Mouse (Mus musculus): ENCODE data around the gene Ttc7b.

Gene Ttc7b

DNA sequence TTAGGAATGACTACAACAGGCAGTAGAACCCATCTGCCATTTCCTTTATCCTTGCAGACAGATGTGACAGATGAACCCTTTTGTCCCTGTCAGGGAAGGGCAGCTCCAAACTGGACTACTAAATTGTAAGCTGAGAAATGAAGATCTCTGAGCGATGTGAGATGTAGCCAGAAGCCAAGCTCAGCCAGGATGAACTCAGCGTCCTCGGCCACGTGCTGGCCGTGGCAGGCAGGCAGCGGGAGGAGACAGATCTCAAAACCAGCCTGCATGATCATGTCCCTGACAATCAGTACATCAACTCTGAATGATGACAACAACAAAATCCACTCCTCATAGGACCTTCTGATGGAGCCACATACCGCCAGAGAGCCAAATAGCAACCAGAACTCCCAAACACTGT, 62.9 kb downstream of the Ttc7b start:
- DNase-seq (ENCODE audit: extremely low read depth, insufficient read length, low spot score) = no peak

DNA sequence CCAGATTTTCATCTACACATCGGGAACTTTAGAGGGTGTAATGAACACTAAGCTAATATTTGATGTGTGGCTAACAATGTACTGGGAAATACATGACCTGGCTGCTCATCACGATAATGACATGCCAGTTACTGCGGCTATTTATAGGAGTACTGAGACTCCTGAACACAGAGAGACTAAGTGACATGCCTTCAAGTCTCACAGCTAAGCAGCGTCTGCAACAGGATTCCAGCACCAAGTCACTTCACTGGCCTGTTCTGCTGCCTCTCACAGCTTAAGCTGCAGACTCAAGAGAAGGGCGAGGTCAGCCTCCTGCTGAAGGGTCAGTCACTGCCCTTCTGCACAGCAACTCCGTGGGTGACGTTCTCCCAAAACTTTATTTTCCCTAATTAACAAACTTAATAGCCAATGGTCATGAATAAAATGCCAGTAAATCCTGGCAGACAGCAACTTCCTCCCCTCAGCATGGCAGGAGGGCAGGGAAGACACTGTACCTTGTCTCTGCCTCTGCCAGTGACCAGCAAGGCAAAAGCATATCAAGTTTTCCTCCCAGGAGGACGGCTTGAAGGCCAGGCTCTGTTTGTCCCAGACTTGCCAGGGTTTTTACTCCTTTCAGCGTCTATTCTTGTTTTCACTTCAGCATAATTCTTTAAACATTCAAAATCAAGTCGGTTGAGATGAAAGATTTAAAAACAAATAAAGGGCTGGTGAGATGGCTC, 64.2 kb downstream of the Ttc7b start:
- DNase-seq (ENCODE audit: extremely low read depth, insufficient read length, low spot score) = no peak

DNA sequence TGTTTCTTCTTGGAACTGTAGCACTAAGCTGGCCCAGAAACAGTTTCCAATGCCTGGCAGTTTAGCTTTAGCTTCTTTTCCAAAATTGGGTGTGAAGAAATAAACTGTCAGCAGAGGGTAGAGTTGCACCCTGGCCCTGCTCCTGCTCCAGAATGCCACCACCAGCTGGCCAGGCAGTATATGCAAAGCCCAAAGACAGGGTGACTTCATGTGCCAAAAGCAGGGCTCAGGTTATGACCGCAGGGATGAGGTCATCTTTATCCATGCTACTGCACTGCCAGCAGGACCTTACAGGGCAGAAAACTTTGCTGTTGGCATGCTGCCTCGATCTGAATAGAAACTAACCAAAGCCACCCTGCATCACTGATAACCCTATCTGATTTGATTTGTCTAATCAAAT, 65.2 kb downstream of the Ttc7b start:
- DNase-seq (ENCODE audit: extremely low read depth, insufficient read length, low spot score) = peak; percentile 49

DNA sequence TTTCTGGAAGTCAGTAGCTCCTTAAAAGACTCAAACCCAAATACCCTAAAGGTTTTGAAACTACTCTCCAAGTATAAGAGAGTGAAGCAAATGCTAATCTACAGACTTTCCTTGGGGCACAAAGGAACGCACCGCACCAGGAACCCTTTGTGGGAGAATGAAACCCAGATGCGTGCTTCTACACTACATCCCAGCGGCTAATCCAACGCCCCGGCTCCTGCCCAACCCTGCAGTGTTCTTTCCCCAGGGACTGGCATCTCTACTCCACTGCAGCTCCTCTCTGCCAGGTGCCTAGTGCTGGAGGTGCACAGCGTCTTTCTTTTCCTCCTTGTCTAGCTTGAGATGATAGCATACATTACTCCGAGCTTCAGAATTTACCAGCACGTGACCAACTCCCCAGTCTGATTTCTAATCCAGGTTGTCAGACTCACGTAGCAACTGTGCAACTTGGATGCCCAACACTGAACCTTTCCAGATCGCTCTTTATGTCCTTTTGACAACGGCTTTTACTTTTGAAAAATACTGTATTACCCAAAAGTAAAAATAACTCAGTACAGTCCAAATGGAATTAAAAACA, 72.8 kb downstream of the Ttc7b start:
- no peak for DNase-seq (ENCODE audit: extremely low read depth, insufficient read length, low spot score)

DNA sequence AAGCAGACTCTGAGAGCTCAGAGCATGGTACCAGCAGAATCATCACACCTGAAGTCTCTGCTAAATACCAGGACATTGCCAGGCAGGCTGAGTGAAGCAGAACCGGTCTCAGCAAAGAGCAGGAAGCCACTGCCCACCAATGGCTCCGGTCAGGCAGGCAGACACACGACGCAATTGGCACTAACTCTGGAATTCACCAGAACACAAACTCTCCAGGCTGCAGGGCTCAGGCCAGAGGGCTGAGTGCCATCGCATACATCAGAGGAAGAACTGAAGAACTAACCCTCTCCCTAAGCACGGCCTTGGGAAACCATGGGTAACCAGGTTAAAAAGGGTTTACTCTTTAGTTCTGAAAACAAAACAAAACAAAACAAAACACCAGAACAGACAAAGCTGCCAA, 73.5 kb downstream of the Ttc7b start:
- no peak for DNase-seq (ENCODE audit: extremely low read depth, insufficient read length, low spot score)

DNA sequence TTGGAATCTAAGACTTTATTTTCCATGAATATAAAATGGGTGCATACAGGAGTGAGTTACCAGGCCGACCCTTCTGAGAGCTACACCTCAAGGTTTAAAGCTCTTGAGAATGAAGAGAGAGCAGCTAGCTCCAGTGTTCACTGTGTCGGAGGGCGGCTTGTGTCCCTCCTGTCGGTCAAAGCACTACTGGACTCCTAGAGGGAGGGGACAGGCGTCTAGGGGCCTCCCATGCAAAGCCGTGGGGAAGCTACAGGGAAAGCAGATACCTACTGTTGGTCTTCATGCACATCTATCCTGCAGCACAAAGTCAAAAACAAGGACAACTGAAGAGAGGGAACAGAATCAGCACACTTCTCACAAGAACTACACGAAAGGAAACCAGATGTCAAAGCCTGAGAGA, 74.9 kb downstream of the Ttc7b start:
- DNase-seq (ENCODE audit: extremely low read depth, insufficient read length, low spot score) = no peak

DNA sequence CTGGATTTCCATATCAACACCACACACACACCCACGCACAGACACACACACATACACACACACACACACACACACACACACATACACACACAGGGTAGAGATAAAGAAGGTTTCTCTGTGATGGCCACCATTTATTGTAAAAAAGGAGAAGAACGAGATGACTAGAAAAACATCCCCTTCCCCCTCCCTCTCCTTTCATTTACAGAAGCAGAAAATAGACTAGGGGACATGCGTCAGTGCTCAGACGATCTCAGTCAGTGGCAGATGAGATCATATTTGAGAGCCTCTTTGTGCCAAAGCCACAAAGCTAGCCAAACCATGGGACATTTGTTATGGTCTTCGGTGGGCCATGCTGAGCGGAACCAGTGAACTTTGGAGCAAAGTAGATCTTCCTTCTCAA, 75.4 kb downstream of the Ttc7b start:
- DNase-seq (ENCODE audit: extremely low read depth, insufficient read length, low spot score) = peak; percentile 12

DNA sequence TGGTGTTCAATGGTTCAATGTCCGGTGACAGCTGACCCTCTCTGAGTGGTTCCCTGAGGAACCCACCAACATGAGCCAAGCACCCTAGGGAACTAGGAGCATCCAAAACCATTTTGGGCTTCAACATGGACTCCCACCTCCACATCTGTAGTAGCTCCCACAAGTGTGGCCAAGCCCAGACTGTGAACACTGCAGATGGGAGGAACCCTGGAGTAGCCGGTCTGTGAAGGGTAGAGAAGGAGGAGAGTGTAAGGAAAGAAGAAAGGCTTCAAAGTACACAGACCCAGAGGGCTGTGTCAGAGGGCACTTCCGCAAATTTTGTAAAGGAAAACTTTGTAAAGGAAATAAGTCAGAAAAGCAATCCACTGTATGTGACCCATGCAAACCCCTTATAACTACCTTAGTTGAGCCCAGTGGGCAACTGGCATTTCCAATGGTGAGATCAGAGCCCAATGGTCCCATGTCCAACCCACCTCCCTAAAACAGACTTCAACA, 75.9 kb downstream of the Ttc7b start:
- no peak for DNase-seq (ENCODE audit: extremely low read depth, insufficient read length, low spot score)

DNA sequence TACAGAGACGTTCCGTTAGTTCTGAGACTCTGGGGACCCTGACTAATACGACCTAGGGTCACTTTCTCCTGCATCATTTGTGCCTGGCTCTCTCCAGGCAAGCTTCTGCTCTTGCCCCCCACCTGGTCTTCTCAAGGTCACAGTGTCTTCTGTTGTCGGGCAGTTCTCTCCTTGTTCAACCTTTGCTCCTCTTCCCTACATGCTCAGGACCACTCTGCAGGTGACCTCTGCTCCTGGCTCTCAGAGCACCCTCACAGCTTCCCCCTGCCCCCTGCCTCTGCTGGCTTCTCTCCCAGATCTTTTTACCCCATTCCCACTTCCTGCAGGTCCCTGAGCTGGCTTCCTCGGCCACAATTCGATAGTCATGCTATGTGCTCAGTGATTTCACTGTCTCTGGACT, 77.2 kb downstream of the Ttc7b start:
- no peak for DNase-seq (ENCODE audit: extremely low read depth, insufficient read length, low spot score)

DNA sequence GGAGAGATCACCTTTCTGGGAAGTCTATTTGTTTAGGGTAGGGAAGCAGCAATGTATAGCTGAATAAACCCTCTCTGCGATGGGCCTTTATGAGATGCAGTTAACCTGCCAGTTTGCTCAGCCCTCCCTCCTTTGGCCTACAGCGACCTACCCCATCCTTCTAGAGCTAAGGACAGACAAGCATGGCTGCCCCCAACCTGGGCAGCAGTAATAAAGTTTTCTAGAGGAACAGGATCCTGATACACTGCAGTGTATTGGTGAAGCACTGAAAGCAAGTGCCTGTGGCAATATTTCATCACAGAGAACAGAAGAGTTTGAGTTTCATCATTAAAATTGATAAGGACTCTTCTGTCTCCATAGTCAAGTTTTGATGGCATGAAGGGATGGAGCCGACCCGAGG, 79.0 kb downstream of the Ttc7b start:
- DNase-seq (ENCODE audit: extremely low read depth, insufficient read length, low spot score) = no peak

DNA sequence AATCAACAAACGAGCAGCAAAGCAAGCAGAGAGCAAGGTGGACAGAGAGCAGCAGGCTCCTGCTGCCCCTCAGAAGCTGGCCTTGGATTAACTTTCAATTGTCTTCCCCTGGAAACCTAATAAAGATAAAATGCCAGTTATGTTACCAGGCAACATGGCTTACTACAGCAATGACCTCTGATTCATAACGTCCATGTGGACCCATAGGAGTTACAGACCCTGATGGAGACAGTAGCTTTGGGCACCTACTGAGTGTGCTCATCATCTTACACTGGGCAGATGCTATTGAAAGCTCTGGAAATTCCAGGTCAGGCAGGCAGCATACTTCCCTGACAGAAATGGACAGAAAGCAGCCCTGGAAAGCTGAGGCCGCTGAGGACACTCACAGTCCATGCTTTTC, 80.7 kb downstream of the Ttc7b start:
- no peak for DNase-seq (ENCODE audit: extremely low read depth, insufficient read length, low spot score)

DNA sequence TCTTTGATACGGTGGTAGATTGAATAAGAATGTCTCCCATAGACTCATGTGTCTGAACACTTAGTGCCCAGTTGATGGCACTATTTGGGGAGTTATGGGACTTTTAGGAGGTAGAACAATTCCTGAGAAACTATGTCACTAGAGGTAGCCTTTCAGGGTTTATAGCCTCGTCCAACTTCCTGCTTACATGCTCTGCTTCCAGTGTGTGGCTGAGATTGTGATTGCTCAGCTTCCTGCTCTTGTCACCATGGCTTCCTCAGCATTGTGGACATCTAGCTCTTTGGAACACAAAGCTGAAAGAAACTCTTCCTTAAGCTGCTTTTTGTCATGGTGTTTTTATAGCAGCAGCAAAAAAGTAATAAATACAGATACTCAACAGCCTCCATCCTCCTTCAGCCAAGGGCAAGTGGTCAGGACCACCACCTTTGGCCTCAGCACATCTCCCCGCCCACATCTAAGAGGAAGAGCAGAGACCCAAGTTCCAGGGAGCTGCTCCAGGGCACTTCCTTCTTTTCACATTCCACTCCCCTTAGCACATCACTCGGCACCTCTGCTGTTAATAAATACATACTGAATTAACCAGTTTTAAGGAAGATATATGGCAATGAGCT, 81.4 kb downstream of the Ttc7b start:
- no peak for DNase-seq (ENCODE audit: extremely low read depth, insufficient read length, low spot score)

DNA sequence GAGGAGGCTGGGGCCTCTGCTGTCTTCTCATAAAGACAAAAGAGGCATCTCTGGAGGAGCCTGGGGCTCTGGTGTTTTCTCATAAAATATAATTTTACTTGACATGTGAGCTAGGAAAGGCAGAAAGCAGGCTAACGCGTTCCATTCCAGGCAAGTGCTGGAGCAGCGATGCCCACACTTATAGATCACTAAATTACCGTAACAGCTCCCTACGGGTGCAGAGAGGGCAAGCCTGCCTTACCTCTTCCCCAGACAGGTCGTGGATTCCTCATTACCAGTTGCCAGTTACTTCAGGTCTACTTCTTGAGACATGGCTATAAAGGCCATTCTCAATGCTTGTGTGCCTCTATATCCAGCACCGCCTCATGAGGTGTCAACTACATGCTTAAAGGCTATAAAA, 82.1 kb downstream of the Ttc7b start:
- DNase-seq (ENCODE audit: extremely low read depth, insufficient read length, low spot score) = no peak

DNA sequence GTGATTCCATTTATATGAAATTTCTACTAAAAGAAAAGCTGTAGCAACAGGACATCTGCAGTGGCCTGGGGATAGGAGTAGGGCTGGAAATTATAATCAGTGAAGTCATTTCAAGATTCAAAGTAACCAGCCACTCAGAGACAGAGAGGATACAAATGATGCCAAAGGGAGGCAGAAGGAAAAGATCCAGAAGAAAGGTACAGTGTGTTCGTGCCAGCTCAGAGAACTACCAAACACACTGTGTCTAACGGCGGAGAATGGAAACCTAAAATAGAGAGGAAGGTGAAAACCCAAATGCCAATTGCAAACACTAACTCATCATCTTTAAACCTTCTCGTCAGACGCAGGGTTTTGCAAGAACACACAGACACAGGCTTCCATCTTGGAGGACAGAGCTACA, 82.8 kb downstream of the Ttc7b start:
- no peak for DNase-seq (ENCODE audit: extremely low read depth, insufficient read length, low spot score)

DNA sequence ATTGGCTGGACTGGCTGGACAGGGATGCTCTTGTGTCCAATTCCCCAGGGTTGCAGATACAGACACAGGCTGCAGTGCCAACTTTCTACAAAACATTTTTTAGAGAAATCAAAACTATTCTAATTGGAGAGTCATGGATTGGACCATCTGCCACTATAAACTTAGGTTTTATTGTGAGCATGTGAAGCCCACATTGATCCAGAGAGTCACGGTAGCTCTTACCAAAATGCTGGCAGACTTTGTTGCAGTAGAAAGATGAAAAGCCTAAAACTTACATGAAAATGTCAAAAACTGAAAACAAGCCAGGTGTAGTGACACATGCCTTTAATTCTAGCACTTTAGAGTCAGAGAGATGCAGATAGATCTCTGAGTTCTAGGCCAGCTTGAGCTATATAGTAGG, 84.9 kb downstream of the Ttc7b start:
- DNase-seq (ENCODE audit: extremely low read depth, insufficient read length, low spot score) = no peak

DNA sequence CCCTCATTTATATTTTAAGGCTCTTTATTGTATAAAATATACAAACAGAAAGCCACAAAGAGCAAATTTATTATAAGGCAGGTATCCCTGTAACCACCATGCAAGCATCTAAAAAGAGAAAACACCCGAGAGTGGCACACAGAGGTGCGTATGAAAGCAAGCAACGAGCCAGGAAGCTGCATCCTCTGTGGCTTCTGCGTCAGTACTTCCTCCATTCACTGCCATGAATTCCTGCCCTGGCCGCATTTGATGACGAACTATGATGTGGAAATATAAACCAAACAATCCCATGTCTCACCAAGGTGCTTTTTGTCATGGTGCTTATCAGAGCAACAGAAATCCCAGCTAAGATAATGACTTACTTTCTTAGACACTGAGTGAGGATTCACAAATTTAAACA, 88.8 kb downstream of the Ttc7b start:
- no peak for DNase-seq (ENCODE audit: extremely low read depth, insufficient read length, low spot score)

DNA sequence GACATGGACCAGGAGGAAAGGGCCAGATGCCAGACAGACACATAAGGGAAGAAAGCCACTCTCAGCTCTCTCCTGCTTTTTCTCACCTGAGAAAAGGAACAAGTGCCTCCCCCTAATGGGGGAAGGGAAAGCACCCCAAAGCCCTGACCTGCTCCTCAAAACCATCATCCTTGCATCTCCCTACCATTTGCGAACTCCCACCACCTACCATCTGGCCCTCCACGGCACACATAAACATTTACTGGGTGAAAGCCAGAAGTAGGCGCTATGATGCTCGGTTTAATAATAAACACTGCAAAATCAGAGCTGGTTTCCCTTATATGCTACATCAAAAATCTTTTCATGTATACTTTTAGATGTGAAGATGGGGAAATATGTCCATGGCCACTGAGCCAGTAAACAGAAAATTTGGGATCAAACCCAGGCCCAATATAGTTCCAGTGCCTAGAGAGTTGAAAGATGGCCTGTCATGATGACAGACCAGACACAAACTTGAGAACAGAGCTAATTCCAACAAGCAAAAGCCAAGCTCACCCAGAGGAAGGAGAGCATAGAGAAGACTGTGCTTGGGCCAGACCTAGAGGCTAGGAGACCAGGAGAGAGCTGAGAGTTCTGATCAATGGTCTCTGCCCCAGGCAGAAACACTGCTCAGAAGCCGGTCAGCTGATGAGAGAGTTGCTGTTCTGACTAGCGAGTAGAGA, 91.1 kb downstream of the Ttc7b start:
- no peak for DNase-seq (ENCODE audit: extremely low read depth, insufficient read length, low spot score)

DNA sequence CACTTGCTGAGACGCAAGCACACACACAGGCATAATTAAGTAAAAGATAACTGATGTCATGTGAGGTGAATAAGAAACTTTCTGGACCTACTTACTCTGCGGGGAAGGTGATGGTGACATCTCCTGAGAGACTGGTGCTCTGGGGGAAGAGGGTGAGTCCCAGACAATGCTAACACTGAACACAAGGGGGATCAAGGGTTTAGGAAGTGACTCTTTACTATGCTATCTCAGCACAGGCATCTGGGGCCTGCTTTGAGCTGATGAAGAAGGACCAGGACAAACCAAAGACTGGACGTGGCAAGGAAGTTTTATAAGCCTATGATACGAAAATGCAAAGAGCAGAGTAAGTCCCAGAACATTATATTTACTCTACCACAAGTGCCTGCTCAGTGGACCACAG, 92.4 kb downstream of the Ttc7b start:
- DNase-seq (ENCODE audit: extremely low read depth, insufficient read length, low spot score) = no peak

DNA sequence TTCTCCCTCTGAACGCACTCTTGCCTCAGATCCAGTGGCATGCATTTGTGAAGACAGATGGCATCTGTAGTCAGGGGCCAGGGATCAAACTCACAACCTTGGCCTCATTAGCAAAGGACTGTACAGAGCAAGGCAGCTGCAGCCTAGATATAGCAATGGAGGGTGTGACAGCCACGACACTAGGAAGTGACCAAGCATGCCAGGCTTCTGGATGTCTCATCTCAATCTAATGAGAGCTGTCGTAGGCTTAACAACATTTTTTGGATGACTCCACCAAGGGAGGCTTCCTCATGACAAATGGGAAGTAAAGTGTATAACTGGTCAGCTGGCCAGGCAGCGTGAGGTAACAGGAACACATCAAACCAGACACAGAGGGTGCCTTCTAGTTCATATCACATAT, 94.4 kb downstream of the Ttc7b start:
- no peak for DNase-seq (ENCODE audit: extremely low read depth, insufficient read length, low spot score)

DNA sequence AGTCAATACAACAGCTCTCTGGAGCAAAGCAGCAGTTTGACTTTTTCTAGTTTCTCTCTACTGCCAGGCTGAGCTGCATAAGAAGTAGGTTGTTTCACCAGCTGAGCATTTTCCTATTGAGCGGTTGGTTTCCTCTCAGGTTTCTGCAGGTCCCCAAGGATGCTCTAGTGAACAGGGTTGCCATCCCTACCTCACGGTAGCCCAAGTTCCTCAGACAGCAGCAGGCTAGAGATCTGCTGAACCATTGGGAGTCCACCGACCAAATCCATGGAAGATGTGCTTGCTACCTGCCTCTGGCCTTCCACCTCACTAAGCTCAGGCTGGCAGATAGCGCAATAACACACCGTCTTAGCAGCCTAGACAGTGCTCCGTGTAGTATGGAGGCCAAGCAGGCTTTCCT, 95.6 kb downstream of the Ttc7b start:
- DNase-seq (ENCODE audit: extremely low read depth, insufficient read length, low spot score) = no peak

DNA sequence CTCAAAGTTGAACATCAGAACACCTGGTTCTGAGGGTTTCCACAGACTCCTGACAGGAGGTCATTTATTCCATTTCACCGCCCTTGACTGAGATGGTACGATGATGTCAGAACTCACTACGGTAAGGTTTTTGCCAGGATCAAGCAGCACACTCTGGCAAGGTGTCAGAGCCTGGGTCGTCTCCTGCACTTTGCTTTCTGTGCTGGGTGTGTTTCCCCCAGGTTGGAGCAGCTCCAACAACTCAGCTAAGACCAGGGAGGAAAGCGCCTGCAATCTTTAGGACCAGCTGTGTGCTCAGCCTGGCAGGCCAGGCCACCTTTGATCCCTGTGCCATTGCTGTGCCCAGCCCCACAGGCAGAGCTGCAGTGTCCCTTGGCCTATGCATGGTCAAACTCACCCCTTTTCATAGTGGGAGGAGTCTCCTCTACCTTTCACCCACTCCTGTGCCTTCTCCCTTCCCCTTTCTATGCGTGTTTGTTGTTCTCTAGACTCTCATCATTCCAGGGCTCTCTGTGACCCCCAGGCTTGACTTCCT, 98.3 kb downstream of the Ttc7b start:
- no peak for DNase-seq (ENCODE audit: extremely low read depth, insufficient read length, low spot score)
